Mouse (Mus musculus) left cerebral cortex, adult 8-10 months (tissue): ENCODE data around the gene Vps13d. TPM values are rescaled to one million over a fixed set of nuclear protein-coding genes. Genes with fewer than 3 reads are reported as not detected.
"Not testable (repeated sequence)": the region's sequence is repeated elsewhere in the genome, so short reads cannot be mapped to it uniquely, and the experiment has no call there.

Experiments used
- DNase-seq, 2 experiments: peaks; one replicate each; pipeline ENCODE4 v3.0.0; 2022; ENCODE audit warnings: low spot score in 2 of 2
- total RNA-seq, 4 experiments: library from RNA; stranded (reverse); gene quantifications; 2 replicates each; pipeline ENCODE4 v1.2.4; 2022

Vps13d gene
- total RNA-seq, 4 experiments from 2014 or later, result 57.5 to 69.7 (median 65.1) TPM

GRCm38 (mm10) chr4:145211076-145211475 is 16.3 kb upstream of the Vps13d start:
- DNase-seq, result no peak

DNA sequence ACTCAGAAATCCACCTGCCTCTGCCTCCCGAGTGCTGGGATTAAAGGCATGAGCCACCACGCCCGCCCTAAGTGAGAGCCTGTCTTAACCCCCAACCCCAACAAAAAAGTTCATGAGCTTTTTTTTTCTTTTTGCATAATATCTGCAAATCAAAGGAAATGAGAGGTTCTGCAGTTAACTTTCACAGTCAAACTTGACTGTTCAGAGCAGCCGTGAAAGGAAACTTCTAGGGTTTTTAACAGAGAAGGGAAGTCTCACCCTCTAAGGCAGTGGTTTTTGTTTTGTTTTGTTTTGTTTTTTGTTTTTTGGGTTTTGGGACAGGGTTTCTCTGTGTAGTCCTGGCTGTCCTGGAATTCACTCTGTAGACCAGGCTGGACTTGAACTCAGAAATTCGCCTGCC is 15.8 kb upstream of the Vps13d start:
- DNase-seq, result no peak

GRCm38 (mm10) chr4:145209690-145210088 is 14.9 kb upstream of the Vps13d start:
- no peak for DNase-seq

DNA sequence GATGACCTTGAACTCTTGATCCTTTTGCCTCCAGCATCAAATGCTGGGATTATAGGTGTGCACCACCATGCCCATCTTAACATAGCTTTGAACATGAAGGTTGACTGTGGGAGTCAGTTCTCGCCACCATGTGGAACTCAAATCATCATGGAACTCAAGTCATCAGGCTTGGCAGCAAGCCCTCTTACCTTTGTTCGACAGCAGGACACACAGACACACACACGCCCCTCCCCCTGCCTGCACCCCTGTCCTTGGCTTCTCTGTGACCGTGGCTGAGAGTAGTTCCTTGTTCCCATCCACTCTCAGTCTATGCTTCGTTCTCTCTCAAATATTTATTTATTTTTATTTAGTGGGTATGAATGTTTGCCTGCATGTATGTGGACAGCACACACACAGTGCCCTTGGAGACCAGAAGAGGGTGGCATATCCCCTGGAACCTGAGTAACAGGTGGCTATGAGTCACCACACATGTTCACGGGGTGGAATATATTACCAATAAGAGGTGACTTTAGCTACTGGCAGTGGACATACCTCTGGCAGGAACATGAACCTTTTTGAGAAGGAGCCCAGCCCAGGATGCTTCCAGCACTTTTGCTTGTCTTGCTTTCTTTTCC is 14.4 kb upstream of the Vps13d start:
- no peak for DNase-seq

DNA sequence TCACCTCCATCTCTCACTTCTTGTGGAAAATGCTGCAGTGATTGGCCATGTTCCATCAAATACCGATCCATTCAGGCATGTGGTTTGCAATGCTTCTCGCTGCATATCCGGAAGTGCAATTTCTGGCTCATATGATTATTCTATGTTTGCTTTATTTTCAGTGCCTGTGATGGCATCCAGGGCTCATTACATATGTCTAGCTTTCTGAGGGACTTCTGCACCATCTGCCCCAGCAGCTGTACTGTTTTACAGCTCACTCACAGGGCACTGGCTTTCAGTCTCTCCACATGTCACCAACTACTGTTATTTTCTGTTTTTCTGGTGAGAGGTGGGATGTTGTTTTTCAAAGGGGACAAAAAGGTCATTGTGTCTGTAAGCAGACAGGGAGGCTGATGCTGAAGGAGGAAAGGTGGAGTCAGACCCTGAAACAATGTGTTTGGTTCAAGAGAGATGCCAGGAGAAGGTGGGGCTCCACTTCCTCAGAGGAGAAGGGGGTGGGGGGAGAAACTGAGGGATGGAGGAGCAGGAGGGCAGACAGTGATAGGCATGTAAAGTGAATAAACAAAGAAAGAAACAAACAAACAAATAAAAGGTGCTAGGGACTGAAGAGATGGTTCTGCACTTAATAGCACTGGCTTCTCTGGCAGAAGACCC is 13.0 kb upstream of the Vps13d start:
- peak in 1 of 2 experiments; percentile 39 for DNase-seq

- DNase-seq, result no peak
Observed at GRCm38 (mm10) chr4:145204779-145205178, 10.0 kb upstream of the Vps13d start.

DNA sequence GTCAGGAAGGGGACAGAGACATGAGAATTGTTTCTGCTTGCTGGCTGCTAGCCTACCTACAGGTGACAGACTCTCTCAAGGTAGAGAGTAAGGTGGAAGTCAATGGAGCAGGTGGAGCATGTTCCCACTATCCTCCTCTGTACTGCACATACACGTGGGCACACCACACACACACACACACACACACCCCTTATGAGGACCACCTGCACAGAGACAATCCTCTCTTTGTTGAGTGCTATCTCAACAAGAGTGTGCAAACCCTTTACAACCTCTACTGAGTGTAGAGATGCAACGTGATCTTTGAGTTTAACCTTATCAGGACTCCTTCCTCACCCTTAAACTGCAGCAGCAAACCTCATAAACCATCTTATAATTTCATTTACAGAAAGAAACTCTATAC is 8.5 kb upstream of the Vps13d start:
- DNase-seq, result no peak

GRCm38 (mm10) chr4:145201424-145201823 is 6.6 kb upstream of the Vps13d start:
- DNase-seq, result no peak

GRCm38 (mm10) chr4:145199982-145200699 is 5.3 kb upstream of the Vps13d start:
- no peak for DNase-seq

DNA sequence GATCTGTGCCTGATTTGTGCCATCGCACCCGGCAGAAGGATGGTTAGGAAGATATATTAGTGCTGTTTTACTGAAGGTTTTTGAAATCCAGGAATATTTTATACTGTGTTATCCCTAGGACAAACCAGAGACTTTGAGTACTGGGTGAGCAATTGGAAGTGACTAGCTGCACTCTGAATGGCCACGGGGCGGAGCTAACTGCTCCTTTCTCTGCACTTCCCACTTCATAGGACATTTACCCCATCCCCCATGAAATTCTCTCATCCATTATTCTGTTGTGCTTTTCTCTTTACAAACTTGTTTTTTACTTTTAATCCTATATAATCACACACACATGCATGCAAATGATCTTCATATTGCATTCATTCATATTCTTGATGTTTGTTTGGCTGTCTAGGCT is 1.8 kb upstream of the Vps13d start:
- DNase-seq, result no peak

- no peak for DNase-seq
Observed at GRCm38 (mm10) chr4:145195172-145195571, 367 bp upstream of the Vps13d start.

GRCm38 (mm10) chr4:145193991-145194511 is 754 bp downstream of the Vps13d start:
- no peak for DNase-seq

DNA sequence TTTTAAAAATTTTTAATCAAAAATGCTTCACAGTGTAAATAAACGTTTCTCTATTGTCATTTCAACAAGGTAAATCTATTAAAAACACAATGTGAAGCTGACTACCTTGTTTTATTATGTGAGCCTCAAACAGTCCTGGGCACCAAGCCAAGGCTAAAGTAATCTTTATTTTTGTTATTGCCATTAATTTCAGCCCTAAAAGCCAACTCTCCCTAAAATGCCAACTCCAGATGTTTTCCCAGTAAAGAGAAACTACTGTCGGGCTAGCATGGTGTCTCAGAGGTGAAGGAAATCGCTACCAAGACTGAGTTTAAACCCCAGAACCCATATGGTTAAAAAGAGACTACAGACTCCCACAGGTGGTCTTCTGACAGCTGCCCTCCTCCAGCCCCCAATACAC is 1.4 kb downstream of the Vps13d start:
- DNase-seq, result no peak

- no peak for DNase-seq
Observed at GRCm38 (mm10) chr4:145192686-145193085, 2.1 kb downstream of the Vps13d start.

- no peak for DNase-seq
Observed at GRCm38 (mm10) chr4:145188561-145188960, 6.2 kb downstream of the Vps13d start.

- no peak for DNase-seq
Observed at GRCm38 (mm10) chr4:145187619-145188018, 7.2 kb downstream of the Vps13d start.

GRCm38 (mm10) chr4:145178918-145179549 is 15.8 kb downstream of the Vps13d start:
- no peak for DNase-seq

GRCm38 (mm10) chr4:145165542-145165941 is 29.3 kb downstream of the Vps13d start:
- DNase-seq, result not testable (repeated sequence)

GRCm38 (mm10) chr4:145164111-145164510 is 30.7 kb downstream of the Vps13d start:
- no peak for DNase-seq

GRCm38 (mm10) chr4:145161243-145161642 is 33.6 kb downstream of the Vps13d start:
- no peak for DNase-seq

GRCm38 (mm10) chr4:145155956-145156355 is 38.8 kb downstream of the Vps13d start:
- peak in 1 of 2 experiments; percentile 25 for DNase-seq

DNA sequence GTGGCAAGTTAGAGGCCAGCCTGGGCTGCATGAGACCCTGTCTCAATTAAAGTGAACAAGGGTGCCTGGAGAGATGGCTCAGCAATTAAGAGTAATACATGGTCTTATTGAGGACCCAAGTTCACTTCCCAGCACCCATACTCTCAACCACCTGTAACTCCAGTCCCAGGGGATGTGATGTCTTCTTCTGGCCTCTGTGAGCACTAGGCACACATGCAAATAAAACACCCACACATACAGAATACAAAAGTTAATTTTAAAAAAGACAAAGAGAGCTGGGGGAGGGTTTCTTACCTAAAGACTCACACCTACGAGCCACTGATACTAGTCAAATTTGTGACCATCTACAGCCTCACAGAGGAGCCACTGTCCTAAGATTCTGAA is 43.7 kb downstream of the Vps13d start:
- no peak for DNase-seq
